Mouse (Mus musculus) left cerebral cortex, postnatal 14 days (tissue): Measurements from ENCODE around the gene Mical2. TPM values are rescaled to one million over a fixed set of nuclear protein-coding genes. Genes with fewer than 3 reads are reported as not detected.

ENCODE experiments used
- DNase-seq, 2 experiments: peaks; one replicate each; pipeline ENCODE4 v3.0.0; 2021 to 2022; ENCODE audit warnings: low spot score in 2 of 2, mixed read lengths in 1 of 2
- intact Hi-C: fragments of 180-260 bp; cut with DNase I; formaldehyde crosslinking; loops from one replicate; pipeline ENCODE4 v1.15.1; 2025
- total RNA-seq, 2 experiments: library from RNA; stranded (reverse); gene quantifications; 2 replicates each; pipeline ENCODE4 v1.2.3; 2021

Gene Mical2
- total RNA-seq, 2 experiments from 2014 or later = 497 to 557 TPM

DNA sequence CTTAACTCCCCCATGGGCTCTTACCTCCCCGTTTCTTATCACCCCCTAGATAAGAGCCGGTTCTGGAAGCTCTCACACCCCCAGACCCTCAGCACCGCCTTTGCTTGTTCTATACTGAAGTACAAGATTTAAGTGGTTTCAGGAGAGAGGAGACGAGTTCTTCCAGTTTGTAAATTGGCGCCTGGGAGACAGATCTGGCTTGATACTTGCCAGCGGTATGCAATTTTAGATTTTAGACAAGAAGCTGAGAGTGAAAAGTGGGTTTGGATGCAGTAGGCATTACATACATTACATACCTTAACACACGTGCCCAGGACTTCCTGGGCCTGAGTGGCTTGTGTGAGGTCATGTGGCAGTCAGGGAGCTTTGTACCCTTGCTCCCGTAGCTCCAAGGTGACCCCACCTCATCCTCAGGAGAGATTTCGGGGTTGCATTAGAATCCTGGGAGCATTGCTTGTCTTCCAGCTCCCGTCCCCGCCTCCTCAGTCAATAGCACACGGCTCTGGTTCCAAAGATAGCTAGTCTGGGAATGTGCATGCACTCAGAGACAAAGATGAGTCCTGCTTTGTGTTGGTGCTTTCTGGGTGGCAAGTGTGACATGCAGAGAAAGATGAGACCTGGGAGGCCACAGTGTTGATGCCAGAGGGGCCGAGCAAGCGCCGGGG lies 43.2 kb downstream of the Mical2 start:
- peak in 1 of 2 experiments; percentile 28 for DNase-seq

GRCm38 (mm10) chr7:112270870-112271269 lies 45.2 kb downstream of the Mical2 start:
- intact Hi-C loops = no loop called here
- DNase-seq = no peak

More for the DNA sequence above, 43.2 kb downstream of the Mical2 start:
- intact Hi-C loops = no loop called here

DNA sequence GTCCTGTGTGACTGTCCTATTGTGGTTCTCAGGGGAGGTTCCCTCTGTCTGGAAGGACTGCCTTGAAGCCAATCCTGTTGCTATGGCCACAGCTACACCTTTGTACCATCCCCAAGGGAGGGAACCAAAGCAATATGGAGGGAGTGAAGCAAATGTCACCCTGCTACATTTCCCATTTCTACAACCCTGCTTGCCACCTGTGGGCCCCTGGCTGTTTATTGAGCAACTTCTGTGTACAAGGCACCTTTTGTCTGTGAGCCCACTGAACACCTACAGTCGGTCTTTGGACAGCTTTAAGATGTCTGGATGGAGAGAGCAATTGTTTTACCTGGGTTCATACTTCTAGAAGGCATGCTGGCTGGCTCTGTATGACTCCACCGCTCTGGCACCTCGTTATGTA lies 46.0 kb downstream of the Mical2 start:
- DNase-seq = no peak
- intact Hi-C loops = no loop called here

GRCm38 (mm10) chr7:112272692-112273091 lies 47.0 kb downstream of the Mical2 start:
- intact Hi-C loops = no loop called here
- DNase-seq = no peak

DNA sequence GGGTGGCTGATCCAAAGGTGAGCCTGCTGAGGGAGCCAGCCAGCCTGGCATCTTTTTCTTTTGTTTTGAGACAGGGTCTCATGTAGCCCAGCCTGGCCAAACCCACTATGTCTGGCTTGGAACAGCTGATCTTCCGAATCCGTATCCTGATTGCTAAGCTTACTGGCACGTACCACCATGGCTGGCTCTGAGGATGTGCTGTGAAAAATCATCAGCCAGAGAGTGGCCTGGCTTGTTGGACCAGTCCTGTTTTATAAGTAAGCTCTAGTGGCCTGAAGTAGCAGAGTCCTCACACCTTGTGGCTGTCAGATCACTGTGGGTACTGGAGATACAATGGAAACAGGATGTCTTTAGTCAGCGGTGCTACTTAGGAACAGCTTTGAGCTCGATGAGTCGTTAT lies 47.8 kb downstream of the Mical2 start:
- intact Hi-C loops = no loop called here
- no peak for DNase-seq

DNA sequence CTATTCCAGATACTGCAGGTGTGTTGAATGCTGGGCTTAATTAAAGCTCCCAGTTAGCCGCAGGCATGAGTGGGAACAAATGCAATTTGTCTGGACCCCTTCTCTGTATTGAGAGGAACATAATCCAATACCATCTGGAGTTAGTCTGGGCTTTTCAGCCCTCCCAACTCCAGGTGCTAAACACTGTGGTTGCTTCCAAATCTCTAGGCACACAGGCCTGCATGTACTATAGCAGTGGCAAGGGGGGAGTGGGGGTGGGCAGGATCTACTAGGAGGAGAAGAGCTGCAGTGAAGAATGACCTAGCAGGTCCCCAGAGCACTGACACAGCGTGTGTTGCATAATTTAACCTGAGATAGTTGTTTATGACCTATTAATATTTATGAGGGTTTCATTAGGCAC lies 49.0 kb downstream of the Mical2 start:
- intact Hi-C loops = no loop called here
- DNase-seq = no peak

- intact Hi-C loops = no loop called here
Measured at GRCm38 (mm10) chr7:112275093-112275492, 49.4 kb downstream of the Mical2 start.

GRCm38 (mm10) chr7:112275883-112276282 lies 50.2 kb downstream of the Mical2 start:
- intact Hi-C loops = no loop called here
- no peak for DNase-seq

More at GRCm38 (mm10) chr7:112275093-112275492, 49.4 kb downstream of the Mical2 start:
- no peak for DNase-seq

DNA sequence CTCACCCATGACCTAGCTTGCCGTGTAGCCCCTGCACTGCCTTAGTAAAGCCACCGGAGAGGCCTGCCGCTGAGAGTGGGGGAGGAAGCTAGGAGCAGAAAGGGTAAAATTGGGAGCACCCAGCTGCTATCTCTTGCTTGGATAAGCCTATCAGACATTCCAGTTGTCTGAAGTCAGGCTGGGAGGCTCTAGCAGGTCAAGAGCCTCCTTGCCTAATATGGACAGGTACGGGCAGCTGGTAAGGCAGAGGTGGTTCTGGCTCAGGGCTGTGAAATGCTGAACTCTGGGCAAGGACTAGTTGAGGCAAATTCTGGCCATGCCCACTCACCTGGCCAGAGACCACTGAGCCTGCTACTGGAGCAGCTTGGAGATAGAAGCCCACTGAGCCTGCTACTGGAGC lies 51.2 kb downstream of the Mical2 start:
- intact Hi-C loops = no loop called here
- DNase-seq = no peak

- no peak for DNase-seq
Measured at GRCm38 (mm10) chr7:112278648-112279047, 53.0 kb downstream of the Mical2 start.

DNA sequence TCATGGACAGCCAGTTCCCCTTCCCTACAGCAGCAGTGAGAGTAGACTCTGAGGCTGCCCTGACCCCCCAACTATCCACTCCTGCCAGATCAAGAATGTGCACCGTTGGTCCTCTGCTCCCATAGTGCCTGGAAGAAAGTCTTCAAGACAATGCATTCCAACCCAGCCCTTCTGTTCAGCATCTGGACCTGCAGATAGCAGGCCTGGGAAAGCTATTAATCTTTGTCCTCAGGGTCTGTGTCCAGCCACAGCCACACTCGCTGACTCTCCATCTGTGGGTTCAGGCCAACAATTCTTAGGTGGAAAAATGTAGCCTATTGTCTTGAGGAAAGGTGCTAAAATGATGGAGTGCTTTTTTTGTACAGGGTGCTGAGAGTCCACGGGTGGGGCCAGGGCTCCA lies 54.8 kb downstream of the Mical2 start:
- intact Hi-C loops = no loop called here

More at GRCm38 (mm10) chr7:112278648-112279047, 53.0 kb downstream of the Mical2 start:
- intact Hi-C loops = no loop called here

DNA sequence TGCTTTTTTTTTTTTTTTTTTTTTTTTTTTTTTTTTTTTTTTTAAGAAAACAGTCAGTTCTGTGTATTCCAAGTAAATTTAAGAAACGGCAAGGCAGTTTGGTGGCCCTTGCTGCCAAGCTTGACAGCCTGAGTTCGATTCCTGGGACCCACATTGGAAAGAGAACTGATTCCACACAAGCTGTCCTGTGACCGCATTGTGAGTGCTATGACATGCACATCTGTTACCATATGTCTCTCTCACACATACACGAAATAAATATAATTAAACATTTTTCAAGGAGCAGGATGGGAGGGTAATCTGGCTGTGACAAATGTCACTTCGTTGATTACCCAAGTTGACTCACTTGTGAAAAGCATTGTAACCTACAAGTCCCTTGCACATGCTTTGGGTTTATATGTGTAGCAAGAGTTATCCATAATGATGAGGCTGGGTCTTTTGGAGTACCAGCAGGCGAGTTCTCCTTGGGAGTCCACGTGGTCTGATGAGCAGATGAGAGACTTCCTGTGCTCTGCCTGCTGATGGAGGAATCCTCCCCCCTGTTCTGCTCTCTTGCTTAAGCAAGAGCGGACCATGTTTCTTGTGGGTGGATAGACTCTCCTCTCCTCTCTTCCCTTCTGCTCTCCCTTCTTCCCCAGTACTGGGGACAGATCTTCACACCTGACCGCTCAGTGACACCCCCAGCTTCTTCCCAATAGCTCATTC lies 58.1 kb downstream of the Mical2 start:
- DNase-seq = peak; percentile 39 to 55
- intact Hi-C loops = no loop called here

More for the DNA sequence above, 54.8 kb downstream of the Mical2 start:
- no peak for DNase-seq

GRCm38 (mm10) chr7:112285573-112285972 lies 59.9 kb downstream of the Mical2 start:
- intact Hi-C loops = no loop called here
- no peak for DNase-seq

- DNase-seq = no peak
- intact Hi-C loops = no loop called here
Measured at GRCm38 (mm10) chr7:112288352-112289107, 62.9 kb downstream of the Mical2 start.

- no peak for DNase-seq
- intact Hi-C loops = no loop called here
Measured at GRCm38 (mm10) chr7:112289514-112289913, 63.9 kb downstream of the Mical2 start.

GRCm38 (mm10) chr7:112289990-112290389 lies 64.3 kb downstream of the Mical2 start:
- no peak for DNase-seq
- intact Hi-C loops = no loop called here

DNA sequence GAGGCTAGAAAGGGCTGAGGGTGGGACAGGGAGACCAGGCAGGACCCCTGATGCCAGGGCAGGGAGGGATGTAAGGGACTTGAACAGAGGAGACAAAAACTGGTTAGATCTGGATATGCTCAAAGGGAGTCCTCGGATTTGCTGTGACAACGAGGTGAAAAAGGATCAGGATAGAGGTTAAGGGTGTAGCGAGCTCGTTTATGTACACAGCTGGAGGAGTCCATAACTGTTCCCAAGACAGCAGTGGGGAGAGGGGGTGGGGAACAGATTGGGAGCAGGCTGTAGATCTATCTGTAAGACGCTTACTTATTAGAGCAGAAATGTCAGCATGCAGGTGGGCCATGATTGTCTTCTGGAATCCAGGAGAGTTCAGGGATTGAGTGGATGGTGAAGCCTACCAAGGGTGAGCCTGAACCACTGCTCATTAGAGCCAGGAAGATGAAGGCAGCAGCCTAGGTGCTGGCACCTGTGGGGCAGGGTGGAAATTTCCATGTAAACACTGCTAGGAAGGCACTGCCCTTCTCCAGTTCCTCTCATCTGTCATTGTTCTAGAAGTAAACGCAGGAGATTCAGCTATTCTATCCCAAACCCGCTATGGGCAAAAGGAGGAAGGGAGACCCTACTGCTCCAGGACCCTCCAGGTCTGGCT lies 67.9 kb downstream of the Mical2 start:
- DNase-seq = no peak
- intact Hi-C loops = no loop called here

GRCm38 (mm10) chr7:112295426-112296221 lies 70.0 kb downstream of the Mical2 start:
- DNase-seq = no peak
- intact Hi-C loops = no loop called here

DNA sequence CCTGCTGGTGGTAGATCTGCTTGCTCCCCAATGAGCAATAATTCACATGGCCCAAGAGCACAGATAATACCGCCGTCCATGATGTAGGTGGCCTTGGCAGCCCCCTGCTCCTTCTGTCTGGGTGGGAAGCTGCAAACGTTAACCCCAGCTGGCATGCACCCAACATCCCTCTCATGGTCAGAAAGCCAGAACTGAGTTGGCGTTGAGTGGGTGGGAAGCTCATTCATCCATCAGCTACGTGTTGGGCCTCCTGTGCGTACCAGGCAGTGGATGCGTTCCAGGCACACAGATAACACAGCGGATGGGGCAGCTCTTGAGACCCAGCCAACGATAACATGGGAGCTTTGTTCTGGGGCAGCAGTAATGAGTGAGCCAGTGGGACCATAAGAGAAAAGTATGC lies 72.4 kb downstream of the Mical2 start:
- intact Hi-C loops = no loop called here
- peak; percentile 44 to 47 for DNase-seq
